Mouse (Mus musculus) layer of hippocampus, adult 8-10 months (tissue): ENCODE data around the gene Olfr1243. TPM values are rescaled to one million over a fixed set of nuclear protein-coding genes. Genes with fewer than 3 reads are reported as not detected.
"Not testable (repeated sequence)": the region's sequence is repeated elsewhere in the genome, so short reads cannot be mapped to it uniquely, and the experiment has no call there.

Experiments
- DNase-seq, 2 experiments: peaks; one replicate each; pipeline ENCODE4 v3.0.0; 2022; ENCODE audit warnings: low spot score in 2 of 2
- total RNA-seq, 4 experiments: library from RNA; stranded (reverse); gene quantifications; 2 replicates each; pipeline ENCODE4 v1.2.4; 2022

Gene Olfr1243
- total RNA-seq = not detected

DNA sequence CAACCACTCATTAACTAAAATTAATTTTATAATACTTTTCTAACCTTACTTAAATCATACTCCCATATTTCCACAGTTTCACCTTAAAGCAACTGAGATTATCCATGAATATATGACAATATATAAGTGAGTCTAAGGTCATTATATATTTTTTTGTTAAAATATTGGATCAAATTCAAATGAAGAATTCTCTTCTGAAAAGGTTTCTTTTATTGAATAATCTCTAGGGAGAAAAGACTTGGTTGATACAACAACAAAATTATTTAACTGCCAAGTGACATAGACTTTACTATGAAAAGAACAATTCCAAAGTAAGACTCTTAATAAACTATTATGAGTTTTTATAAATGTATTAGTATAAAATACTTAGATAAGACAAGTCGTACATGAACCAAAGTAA is at the start of gene Olfr1243:
Olfr1243 (minus strand) TSS at position 101 of the 400 bp plus-strand sequence.
- no peak for DNase-seq

- no peak for DNase-seq
Measured at GRCm38 (mm10) chr2:89578347-89578746, 47.1 kb upstream of the Olfr1243 start, which contains the start of gene Olfr1245. TSS of gene Olfr1245 (minus strand) at chr2:89578447.

GRCm38 (mm10) chr2:89562706-89563105 is 31.4 kb upstream of the Olfr1243 start:
- DNase-seq = not testable (repeated sequence)

GRCm38 (mm10) chr2:89544516-89544915 is 13.2 kb upstream of the Olfr1243 start:
- DNase-seq = no peak

- no peak for DNase-seq
Measured at GRCm38 (mm10) chr2:89539923-89540322, 8.6 kb upstream of the Olfr1243 start.

DNA sequence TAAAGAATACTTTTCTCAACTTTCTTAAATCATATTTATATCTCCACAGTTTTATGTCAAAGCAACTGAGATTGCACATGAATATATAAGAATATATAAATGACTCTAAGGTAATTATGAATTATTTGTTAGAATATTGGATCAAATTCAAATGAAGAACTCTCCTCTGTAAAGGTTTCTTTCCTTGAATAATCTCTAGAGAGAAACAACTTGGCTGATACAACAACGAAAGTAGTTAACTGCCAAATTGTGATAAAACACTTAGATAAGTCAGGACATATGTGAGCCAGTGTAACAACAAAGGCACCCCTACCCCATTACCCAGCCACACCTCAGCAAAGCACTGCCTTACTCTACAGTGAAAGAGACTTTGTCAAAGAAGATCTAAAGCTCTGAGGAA is 33.1 kb downstream of the Olfr1243 start, which contains the start of gene Olfr1242:
Olfr1242 (minus strand) TSS at position 101 of the 400 bp plus-strand sequence.
- no peak for DNase-seq

DNA sequence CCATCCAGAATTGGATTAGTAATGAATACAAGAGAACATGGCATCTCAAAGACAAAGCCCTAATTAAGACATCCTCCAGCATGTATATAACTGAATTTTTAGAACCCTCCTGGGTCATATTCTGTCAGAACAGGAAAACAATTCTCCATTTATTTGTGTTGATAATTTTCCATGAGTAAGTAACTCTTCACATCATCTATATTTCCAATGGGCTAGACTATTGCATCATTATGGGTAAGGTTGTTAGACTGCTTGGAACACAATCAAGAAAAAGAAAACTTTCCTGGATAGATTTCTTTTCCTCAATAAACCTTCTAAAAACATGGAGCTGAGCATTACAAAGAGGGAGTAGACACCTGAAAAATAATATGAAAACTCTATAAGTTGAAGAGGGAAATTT is 44.3 kb downstream of the Olfr1243 start, which contains the start of gene Olfr1241:
Olfr1241 (minus strand) TSS at position 101 of the 400 bp plus-strand sequence.
- DNase-seq = no peak

Other genes starting within 250 kb of the Olfr1243 start
- gene Olfr1229, start 243.5 kb downstream of the Olfr1243 start, total RNA-seq = not detected
- gene Olfr1230, start 234.2 kb downstream of the Olfr1243 start, total RNA-seq = not detected
- not detected for gene Olfr1231, start 224.4 kb downstream of the Olfr1243 start, total RNA-seq
- gene Olfr1232, start 201.8 kb downstream of the Olfr1243 start, total RNA-seq = not detected
- not detected for gene Olfr1233, start 189.1 kb downstream of the Olfr1243 start, total RNA-seq
- not detected for gene Olfr1234, start 166.6 kb downstream of the Olfr1243 start, total RNA-seq
- not detected for gene Olfr1238, start 121.8 kb downstream of the Olfr1243 start, total RNA-seq
- gene Olfr1239, start 111.1 kb downstream of the Olfr1243 start, total RNA-seq = not detected
- gene Olfr1240, start 88.5 kb downstream of the Olfr1243 start, total RNA-seq = not detected
- gene Olfr1241, start 44.4 kb downstream of the Olfr1243 start, total RNA-seq = not detected
- not detected for gene Olfr1242, start 33.2 kb downstream of the Olfr1243 start, total RNA-seq
- not detected for gene Olfr1245, start 47.0 kb upstream of the Olfr1243 start, total RNA-seq
- gene Olfr1246, start 61.7 kb upstream of the Olfr1243 start, total RNA-seq = not detected
- under 1 TPM in 1 of 4 experiments, not detected in 3; 0.09 TPM for gene Olfr1247, start 82.6 kb upstream of the Olfr1243 start, total RNA-seq
- gene Olfr1248, start 86.8 kb upstream of the Olfr1243 start, total RNA-seq = not detected
- gene Olfr1249, start 103.5 kb upstream of the Olfr1243 start, total RNA-seq = not detected
- gene Olfr1250, start 130.0 kb upstream of the Olfr1243 start, total RNA-seq = not detected
- gene Olfr1251, start 140.4 kb upstream of the Olfr1243 start, total RNA-seq = not detected
- gene Olfr1252, start 193.5 kb upstream of the Olfr1243 start, total RNA-seq = not detected
- gene Olfr1253, start 225.6 kb upstream of the Olfr1243 start, total RNA-seq = not detected